Mouse (Mus musculus) spleen, postnatal 4 days (tissue): Measurements from ENCODE around the gene Dynlt1b.
"Not testable (repeated sequence)": the region's sequence is repeated elsewhere in the genome, so short reads cannot be mapped to it uniquely, and the experiment has no call there.

Experiments used
- DNase-seq, 2 experiments: peaks; one replicate each; pipeline ENCODE4 v3.0.0; 2022; ENCODE audit warnings: low spot score in 2 of 2

Gene Dynlt1b

DNA sequence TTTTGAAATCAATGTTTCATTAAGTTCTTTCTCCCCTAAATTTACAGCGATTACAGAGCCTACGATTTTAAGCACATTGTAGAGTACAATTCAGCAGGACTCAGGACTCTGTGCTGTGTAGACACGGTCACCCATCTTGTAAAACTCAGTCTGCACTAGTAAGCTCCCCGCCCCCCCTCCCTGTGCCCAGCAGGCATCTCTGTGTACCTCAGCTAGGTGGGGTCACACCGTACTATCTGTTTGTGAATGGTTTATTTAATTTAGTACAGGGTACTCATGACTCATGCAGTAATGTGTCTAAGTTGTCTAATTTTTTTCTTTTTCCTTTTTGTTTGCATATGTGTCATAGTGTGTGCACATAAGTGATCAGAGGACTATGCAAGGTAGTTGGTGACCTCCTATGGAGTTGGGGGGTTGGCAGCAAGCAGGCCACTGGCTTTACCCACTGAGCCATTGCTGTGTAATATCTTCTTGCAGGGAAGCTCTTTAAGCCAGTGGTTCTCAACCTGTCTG, 31.2 kb downstream of the Dynlt1b start:
- DNase-seq, result not testable (repeated sequence)

DNA sequence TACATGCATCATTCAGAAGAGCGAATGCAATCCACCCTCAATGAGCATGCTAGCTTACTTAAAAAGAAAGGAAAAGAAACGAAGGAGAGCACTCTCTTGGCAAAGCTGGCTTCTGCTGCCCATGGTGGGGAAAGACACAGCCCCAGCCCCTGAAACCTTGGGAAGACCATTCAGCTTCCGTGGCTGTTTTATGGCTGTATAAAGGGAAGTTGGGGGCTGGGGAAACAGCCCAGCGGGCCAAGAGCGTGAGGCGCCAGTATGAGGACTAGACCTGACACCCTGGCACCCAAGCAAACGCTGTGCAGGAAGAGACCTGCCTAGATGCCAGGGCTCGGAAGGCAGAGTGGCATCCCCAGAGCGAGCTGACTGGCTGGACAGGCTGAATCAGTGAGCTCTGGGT, 35.8 kb downstream of the Dynlt1b start:
- DNase-seq, result not testable (repeated sequence)

DNA sequence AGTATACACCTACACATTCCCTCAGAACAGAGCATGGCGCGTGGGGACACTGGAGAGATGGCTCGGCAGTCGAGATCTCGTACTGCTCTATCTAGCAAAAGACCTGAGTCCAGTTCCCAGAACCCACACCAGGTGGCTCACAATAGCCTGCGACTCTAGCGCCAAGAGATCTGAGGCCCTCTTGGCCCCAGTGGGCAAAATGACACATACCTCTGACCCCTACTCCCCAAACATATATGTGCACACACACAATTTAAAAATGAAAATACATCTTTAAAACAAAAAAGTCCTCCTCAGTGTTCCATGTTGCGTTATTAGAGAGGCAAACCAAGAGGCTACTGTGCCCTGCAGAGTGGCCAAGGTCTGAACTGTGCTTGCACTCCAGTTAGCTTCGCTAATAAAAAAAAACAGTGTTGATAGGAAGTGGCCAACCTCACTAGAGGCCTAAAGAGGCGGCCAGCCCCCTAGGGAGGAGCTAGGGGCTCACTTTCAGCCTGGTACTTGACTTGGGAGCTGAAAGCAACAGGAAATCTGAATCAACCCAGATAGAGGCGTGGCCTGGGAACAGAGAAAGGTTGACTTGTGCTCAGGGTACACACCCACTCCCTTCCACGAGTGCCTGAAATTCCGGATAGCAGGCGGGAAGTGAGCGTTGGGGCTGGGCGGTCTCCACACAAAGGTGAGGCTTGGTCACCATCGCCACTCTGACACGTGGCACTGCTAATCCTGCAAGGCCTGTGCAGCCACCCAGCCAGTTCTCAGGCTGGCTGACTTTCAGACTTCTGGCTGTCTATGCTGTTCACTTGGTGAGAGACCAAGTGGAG, 37.9 kb downstream of the Dynlt1b start:
- not testable (repeated sequence) for DNase-seq

DNA sequence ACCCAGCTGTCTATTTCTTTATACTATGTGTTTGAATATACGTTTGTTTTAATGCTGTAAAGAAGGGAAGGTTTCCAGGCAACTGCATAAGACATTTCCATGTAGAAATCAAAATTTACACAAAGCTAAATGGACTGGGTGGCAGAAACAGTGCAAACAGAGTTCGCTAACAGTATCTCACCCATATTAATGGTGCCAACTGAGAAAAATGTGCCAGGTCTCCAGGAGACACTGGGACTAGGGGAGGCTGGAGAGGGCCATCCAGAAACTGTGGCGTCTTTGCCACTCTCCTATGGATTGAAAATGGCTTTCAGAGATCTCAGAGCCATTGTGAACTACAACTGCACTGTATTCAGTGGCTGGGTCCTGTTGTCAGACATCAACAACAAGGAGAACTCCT, 40.1 kb downstream of the Dynlt1b start:
- DNase-seq, result not testable (repeated sequence)

DNA sequence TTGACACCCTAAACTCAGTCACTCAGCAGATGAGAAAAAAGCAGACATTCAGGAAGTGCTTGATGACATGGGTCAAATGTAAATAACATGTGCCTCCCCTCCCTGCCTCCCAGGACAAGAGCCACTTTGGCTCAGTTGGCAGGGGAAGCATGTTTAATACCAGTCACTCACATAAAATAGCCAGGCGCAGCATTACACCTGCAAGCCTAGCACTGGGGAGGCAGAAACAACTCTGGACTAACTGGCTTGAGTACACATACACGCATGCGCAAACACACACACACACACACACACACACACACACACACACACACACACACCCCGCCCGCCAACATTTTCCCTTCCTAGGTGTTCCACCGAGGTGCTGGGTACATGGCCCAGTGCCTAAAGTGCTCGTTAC, 40.8 kb downstream of the Dynlt1b start:
- not testable (repeated sequence) for DNase-seq

DNA sequence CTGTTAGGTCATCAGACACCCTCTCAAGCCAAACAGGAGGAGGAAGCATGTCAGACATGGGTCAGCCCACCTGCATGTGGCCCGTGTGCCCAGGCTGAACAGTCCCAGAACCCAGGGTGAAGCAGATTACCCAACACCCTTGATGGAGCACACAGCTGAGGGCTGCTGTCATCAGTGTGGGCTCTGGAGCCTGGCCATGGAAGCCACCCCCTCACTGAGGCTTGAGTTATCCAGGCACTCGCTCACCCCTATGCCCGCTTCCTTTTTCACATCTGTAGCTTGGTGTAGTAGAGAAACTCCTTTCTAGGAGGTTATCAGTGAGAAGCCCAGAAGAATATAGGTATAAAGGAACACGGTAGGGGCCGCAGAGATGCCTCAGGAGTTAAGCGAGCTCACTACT, 45.4 kb downstream of the Dynlt1b start:
- DNase-seq, result not testable (repeated sequence)

DNA sequence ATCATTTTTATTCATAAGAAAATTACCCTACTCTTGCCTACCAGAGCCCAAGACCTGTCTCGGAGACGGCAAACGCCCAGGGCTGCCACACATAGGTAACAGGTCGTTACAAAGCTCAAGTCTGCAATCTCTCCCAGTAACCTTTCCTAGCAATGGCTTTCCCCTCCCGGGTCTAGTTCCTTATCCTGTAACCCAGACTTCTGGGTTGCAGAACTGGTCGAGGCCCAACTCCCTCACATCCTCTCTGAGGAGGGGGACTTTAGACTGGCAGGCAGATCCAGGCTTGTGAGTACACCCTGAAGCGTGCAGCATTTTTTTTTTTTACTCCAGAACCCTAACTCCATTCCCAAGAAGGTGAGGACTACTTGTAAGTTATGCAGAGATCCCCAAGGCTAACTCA, 46.0 kb downstream of the Dynlt1b start:
- DNase-seq, result not testable (repeated sequence)

DNA sequence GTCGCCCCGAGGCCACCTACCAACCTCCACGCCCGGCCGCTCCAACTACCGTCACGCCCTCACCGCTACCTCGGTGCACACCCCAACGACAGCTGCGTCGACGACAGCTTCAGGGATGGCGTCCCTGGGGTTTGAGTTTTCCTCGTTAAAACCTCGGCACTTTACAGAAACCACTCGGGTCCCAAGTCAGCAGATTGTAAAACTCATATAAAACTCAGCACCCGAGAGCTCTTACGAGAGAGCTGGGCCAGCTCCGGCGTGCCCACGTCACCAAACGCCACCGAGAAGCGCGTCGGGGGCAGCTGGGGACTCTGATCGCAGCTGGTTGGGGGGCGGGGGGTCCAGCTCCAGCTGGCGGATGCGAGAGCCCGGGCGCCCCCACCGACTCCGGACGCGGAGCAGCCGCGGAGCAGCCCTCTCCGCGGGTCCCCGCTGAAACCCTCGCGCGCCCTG, 46.6 kb downstream of the Dynlt1b start:
- not testable (repeated sequence) for DNase-seq

DNA sequence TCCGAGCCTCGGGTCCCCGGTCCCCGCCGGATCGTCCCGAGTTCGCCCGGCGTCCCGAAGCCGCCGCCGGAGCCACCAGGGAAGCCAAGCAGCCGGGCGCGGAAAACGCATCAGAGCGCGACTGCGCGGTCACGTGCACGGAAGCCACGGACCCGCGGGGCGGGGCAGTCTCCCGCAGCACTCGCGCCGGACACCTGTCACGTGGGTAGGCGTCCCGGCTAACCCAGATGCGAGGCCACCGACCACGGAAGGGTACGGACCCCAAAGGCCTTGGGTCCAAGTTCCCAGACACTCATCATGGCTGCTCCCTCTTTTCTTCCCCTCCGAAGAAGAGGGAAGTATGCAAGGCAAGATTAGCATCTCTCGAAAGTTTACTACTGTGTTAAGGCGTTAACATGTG, 47.1 kb downstream of the Dynlt1b start:
- DNase-seq, result not testable (repeated sequence)

DNA sequence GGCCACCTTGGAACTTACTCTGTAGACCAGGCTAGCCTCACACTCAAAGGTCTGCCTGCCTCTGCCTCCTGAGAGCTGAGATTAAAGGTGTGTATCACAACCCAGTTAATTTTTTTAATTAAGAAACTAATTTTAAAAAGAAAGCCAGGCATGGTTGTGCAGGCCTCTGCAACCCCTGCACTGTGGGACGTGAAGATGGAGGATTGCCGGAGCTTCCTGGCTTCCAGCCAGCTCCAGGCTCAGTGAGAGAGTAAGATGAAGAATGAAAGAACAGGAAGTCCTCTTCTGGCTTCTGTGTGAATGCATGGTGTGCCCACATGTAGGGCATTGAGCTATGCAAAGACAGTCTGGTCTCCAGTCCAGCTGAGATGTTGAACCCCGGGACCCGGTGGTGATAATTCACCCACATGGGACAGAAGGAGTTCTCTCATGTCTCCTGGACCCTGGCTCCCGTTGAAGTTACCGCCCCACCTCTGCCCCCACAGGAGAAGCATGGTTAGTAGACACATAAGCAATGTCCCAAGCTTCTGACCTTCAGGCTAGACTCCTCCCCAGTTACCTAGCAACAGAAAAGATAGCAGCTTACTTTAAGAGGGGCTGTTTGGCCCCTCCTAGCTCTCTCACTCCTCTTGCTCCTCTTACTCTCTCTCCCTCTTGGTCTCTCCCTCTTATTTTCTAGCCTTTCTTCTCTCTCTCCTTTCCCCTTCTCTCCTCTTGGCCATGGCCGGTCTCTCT, 51.1 kb downstream of the Dynlt1b start:
- not testable (repeated sequence) for DNase-seq

DNA sequence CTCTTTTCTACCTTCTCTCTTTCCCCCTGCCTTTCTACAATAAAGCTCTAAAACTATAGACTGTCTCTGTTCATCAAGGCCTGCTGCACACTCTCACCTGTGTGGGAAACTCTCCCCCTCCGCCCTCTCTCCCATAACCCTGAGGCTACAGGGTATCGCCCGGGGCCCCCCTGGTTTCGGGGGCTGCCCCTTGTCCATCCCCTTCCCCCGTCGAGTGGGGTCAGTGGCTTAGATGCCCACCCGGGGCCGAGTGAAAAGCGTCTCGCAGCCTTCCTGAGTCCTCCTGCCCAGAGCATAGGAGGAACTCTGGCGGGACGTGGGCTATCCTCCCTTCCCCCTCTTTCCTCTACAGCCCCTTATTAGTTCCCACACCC, 51.7 kb downstream of the Dynlt1b start:
- DNase-seq, result not testable (repeated sequence)

DNA sequence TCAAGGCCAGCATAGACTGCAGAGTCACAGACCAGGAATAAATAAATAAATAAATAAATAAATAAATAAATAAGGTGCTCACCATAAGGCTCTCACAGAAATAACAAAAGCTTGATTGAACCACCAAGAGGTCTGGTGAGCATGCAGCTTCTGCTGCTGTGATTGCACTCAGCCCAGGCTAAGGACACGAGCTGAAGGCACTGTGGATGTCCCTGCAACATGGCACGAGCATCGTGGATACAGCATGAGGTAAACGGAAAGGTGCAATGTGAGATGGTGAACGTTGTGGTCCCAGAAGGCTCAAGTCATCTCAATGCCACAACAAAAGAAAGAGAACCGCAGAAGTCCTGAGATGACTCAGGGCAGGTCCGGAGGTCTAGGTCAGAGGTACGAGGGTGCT, 52.3 kb downstream of the Dynlt1b start:
- not testable (repeated sequence) for DNase-seq
